Mouse (Mus musculus) megakaryocyte, embryonic 14.5 days (primary cell): ENCODE measurements around the gene E2f2.

ENCODE experiments used
- FLI1 ChIP-seq: IDR thresholded peaks from 2 replicates; pipeline ENCODE4 v1.6.1; 2012; ENCODE audit warnings: low read length, inconsistent platforms, mixed read lengths
- GATA1 ChIP-seq: IDR thresholded peaks from 3 replicates; pipeline ENCODE4 v1.6.1; 2012; ENCODE audit warnings: mixed read lengths, low read length, inconsistent platforms, borderline replicate concordance

- TF ChIP-seq GATA1 (no peak), FLI1 (no peak)
These were observed 24.6 kb upstream of the E2f2 start for GRCm38 (mm10) chr4:136147436-136148135.
